ENCODE assay signal across 15 mouse cellular contexts in genomic region chr15:86183484-86183883, GRCm38 (mm10). TPM values are rescaled to one million over a fixed set of nuclear protein-coding genes. Genes with fewer than 3 reads are reported as not detected.
A peak's percentile ranks its signal among the peaks of the same experiment; 100 is the strongest.
DNase-seq lines count a peak whose midpoint lies in the region; ATAC-seq and TF ChIP-seq lines count a peak whose summit lies in the region.
"Had no signal": no experiment of that assay in that cellular context is flagged by ENCODE, and none has a peak within 500 bp of the region (broad histone marks: within the 10 kb centered on the region; RNA-seq: fewer than 3 reads in every experiment).

No protein-coding gene starts in this region.

- no peaks in the 10 kb centered on the region for H3K27me3 ChIP-seq in liver, postnatal 0 days (ENCODE audit: insufficient read depth, low read length)
- H3K27me3 ChIP-seq in neural tube, embryonic 14.5 days (ENCODE audit: control insufficient read depth, insufficient read depth, low read length): no peaks in the 10 kb centered on the region; the same call in 1 of the 2 replicates
- H3K27me3 ChIP-seq: embryonic facial prominence, embryonic 12.5 days; heart, embryonic 15.5 days had no signal

- 73% methylated on average over 8 of the region's 8 CpGs for WGBS in liver, postnatal 0 days (ENCODE audit: insufficient replicate concordance)
- 91% methylated on average over 8 of the region's 8 CpGs for WGBS in neural tube, embryonic 14.5 days

- no peak for TF ChIP-seq CTCF in liver, postnatal 0 days (IDR thresholded peaks at IDR 0.05; ENCODE audit: low read depth)

- H3K4me2 ChIP-seq in liver, postnatal 0 days (ENCODE audit: low read depth, low read length): peak overlapping the region; percentile 75
- peak overlapping the region; percentile 84; the same call in 1 of the 2 replicates for H3K4me2 ChIP-seq in neural tube, embryonic 14.5 days (ENCODE audit: low read depth, low read length)

- peaks cover 23% of the 10 kb centered on the region for H3K4me1 ChIP-seq in liver, postnatal 0 days (ENCODE audit: insufficient read depth)
- H3K4me1 ChIP-seq in neural tube, embryonic 14.5 days (ENCODE audit: control insufficient read depth, insufficient read depth, low read length): peaks cover 34% of the 10 kb centered on the region

- ATAC-seq in liver, postnatal 0 days: no peak
- no peak for ATAC-seq in neural tube, embryonic 14.5 days (ENCODE audit: low read depth)
- ATAC-seq: intestine, postnatal 0 days had no signal

- TF ChIP-seq EP300 in liver, postnatal 0 days (IDR thresholded peaks at IDR 0.05; ENCODE audit: low read depth): no peak

- no peak overlapping the region; the same call in 1 of the 2 replicates for H3K9ac ChIP-seq in liver, postnatal 0 days (replicated peaks)
- no peak overlapping the region for H3K9ac ChIP-seq in neural tube, embryonic 14.5 days (replicated peaks; ENCODE audit: low read depth, low read length)
- H3K9ac ChIP-seq: embryonic facial prominence, embryonic 12.5 days; forebrain, embryonic 12.5 days had no signal

- H3K9me3 ChIP-seq in liver, postnatal 0 days (ENCODE audit: low read length): no peaks in the 10 kb centered on the region
- H3K9me3 ChIP-seq in neural tube, embryonic 14.5 days (ENCODE audit: control insufficient read depth, low read length): no peaks in the 10 kb centered on the region
- H3K9me3 ChIP-seq: embryonic facial prominence, embryonic 12.5 days; forebrain, embryonic 12.5 days; heart, embryonic 15.5 days had no signal

- peak overlapping the region; percentile 83; the same call in 1 of the 2 replicates for H3K4me3 ChIP-seq in liver, postnatal 0 days (ENCODE audit: low read depth, low read length)
- H3K4me3 ChIP-seq in neural tube, embryonic 14.5 days (ENCODE audit: low read depth, low read length): no peak overlapping the region

- H3K27ac ChIP-seq in liver, postnatal 0 days (ENCODE audit: low read depth): peak overlapping the region; percentile 92
- H3K27ac ChIP-seq in neural tube, embryonic 14.5 days (ENCODE audit: low read depth, low read length): no peak overlapping the region

- peak; percentile 30 for DNase-seq in cerebellum, adult 11-12 months
- DNase-seq in cerebellum, adult 8-10 months: no peak
- no peak for DNase-seq in liver, postnatal 0 days
- DNase-seq in liver: no peak
- peak; percentile 55 to 61 for DNase-seq in B cell, adult 2 months
- DNase-seq in yolk sac, embryonic 10.5 days (ENCODE audit: low spot score): no peak
- no peak for DNase-seq in adipocyte (ENCODE audit: low spot score)
- DNase-seq: adrenal gland, adult 8-10 months; gastrocnemius, postnatal 25 days; right cerebral cortex, postnatal 4 days had no signal

- no peaks in the 10 kb centered on the region for H3K36me3 ChIP-seq in liver, postnatal 0 days (replicated peaks; ENCODE audit: insufficient read depth, low read length)
- no peaks in the 10 kb centered on the region for H3K36me3 ChIP-seq in neural tube, embryonic 14.5 days (ENCODE audit: control insufficient read depth, insufficient read depth, low read length)
- H3K36me3 ChIP-seq: embryonic facial prominence, embryonic 12.5 days; forebrain, embryonic 12.5 days; heart, embryonic 15.5 days had no signal

RNA-seq across cellular contexts. Expression of gene Cerk, which starts 2.5 kb away (rescaled TPM):
- polyA plus RNA-seq in liver, postnatal 0 days (2015; fragmentation: Nextera tagmentation; extraction: Ambion mirVana): 5.5 and 6.1 TPM in 2 replicates
- polyA plus RNA-seq in neural tube, embryonic 14.5 days (2014; fragmentation: Nextera tagmentation; extraction: Ambion mirVana): 27.0 and 36.8 TPM in 2 replicates

RNA-seq across cellular contexts. Expression of gene Tbc1d22a, which starts 30.8 kb away (rescaled TPM):
- 6.0 and 6.4 TPM in 2 replicates for polyA plus RNA-seq in liver, postnatal 0 days (2015; fragmentation: Nextera tagmentation; extraction: Ambion mirVana)
- 8.9 and 10.1 TPM in 2 replicates for polyA plus RNA-seq in neural tube, embryonic 14.5 days (2014; fragmentation: Nextera tagmentation; extraction: Ambion mirVana)

Comparison
In these comparisons a context has a peak if more than half of its experiments do, and no peak if none do; other contexts are left out.
1. DNase-seq: peak in cerebellum, adult 11-12 months (single experiment) and B cell, adult 2 months (2 of 2); none in cerebellum, adult 8-10 months (single experiment), liver, postnatal 0 days (single experiment), liver (single experiment), yolk sac, embryonic 10.5 days (single experiment) and adipocyte (single experiment).